Mouse (Mus musculus): Measurements from ENCODE around the gene Kcne1.

Gene Kcne1

GRCm38 (mm10) chr16:92309126-92309525, 50.1 kb downstream of the Kcne1 start:
- no peak for DNase-seq (ENCODE audit: inconsistent ontology term)

DNA sequence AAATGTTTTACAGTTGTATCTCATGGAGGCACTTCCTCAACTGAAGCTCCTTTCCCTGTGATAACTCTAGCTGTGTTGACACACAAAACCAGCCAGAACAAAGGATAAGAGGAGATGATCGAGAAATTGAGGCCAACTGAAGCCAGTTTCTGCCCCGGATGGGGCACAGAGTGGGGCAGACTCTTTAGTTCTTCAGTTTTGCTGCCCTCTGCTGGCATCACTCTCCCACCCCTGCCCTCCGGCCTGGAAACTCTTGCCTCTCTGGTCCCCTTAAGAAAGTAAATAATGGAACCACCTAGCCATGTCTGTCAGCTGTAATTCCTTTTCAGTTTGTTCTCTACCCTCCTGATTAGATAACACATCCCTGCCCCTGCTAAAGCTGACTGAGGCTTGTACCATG, 51.3 kb downstream of the Kcne1 start:
- no peak for DNase-seq (ENCODE audit: inconsistent ontology term)

DNA sequence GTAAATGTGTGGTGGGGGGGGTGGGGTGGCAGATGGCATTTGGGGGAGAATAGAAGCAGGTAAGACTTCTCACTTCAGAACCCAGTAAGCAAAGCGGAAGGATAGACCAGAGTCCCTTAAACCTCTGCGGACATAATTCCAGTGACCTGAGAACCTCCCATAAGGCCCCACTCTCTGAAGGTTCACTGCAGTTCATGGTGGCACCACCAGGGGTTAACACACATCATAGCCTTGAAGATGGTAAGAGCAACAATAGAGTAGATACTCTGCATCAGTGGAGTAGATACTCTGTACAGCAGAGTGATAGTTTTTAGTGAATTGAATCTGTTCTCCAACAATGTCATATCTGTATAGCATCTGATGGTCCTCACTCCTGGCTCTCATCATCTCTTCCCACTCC, 53.7 kb downstream of the Kcne1 start:
- DNase-seq (ENCODE audit: inconsistent ontology term), result no peak

GRCm38 (mm10) chr16:92302506-92302905, 56.8 kb downstream of the Kcne1 start:
- DNase-seq (ENCODE audit: inconsistent ontology term), result no peak

DNA sequence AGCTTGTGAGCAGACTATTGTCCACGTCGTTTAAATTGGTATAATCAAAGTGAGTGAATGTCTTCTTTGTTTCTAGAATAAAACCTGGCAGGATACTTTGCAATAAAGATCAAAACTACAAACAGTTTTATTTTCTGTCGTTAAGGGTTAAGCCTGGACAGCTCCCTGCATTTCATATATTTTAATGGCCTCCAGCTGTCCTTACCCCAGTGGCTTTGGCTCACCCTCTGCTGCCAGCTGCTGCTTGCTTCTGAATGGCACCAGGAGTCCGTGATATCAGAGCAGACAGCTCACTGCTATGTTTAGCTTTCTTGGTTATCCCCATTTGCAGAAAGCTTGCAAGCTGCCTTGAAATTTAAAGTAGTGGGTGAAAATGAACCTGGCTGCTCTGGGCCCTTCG, 57.3 kb downstream of the Kcne1 start:
- DNase-seq (ENCODE audit: inconsistent ontology term), result no peak

- no peak for DNase-seq (ENCODE audit: inconsistent ontology term)
Observed at GRCm38 (mm10) chr16:92301412-92301806, 57.9 kb downstream of the Kcne1 start.

- DNase-seq (ENCODE audit: inconsistent ontology term), result peak; percentile 91
Observed at GRCm38 (mm10) chr16:92300649-92301411, 58.4 kb downstream of the Kcne1 start, which contains the start of gene Smim11. Smim11 (plus strand) TSS chr16:92301286.

All from Muller cell, postnatal 12 days (primary cell).